Comparison of ENCODE assay signal across 24 mouse cellular contexts in the genomic region with DNA sequence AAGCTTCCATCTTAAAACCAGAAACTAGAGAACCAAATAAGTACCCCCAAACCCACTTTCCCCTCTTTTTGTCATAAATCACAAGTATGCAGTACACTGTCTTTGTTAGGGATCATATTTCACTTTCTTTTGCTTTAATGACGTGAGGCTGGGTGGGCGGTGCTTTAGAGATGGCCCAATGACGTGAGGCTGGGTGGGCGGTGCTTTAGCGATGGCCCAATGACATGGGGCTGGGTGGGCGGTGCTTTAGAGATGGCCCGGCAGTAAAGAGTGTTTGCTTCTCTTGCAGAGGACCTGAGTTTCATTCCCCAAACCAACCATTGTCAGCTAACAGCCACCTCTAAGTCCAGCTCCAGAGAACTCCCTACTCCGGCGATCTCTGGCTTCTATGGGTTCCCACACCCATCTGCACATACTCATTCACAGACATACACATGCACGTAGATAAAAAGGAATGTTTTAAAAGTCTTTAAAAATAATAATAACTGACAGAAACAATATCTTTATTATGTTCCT. TPM values are rescaled to one million over a fixed set of nuclear protein-coding genes. Genes with fewer than 3 reads are reported as not detected.
DNase-seq lines count a peak whose midpoint lies in the region; ATAC-seq and TF ChIP-seq lines count a peak whose summit lies in the region.
"Had no signal": no experiment of that assay in that cellular context is flagged by ENCODE, and none has a peak within 500 bp of the region (broad histone marks: within the 10 kb centered on the region; RNA-seq: fewer than 3 reads in every experiment).

No protein-coding gene starts in this region.

- H3K27me3 ChIP-seq in CH12.LX (replicated peaks): no peaks in the 10 kb centered on the region
- H3K27me3 ChIP-seq in intestine, embryonic 15.5 days (replicated peaks): no peaks in the 10 kb centered on the region
- H3K27me3 ChIP-seq: embryonic facial prominence, embryonic 13.5 days; forebrain, embryonic 12.5 days; heart, embryonic 13.5 days; hindbrain, embryonic 13.5 days; kidney, embryonic 15.5 days had no signal

- in situ Hi-C loops in CH12.LX (cut with MboI; ENCODE audit: low pct_ligation_motif_present, low pct_unique_long_range_greater_than_20kb, low sequenced_read_pairs): no loop called here

- no peaks in the 10 kb centered on the region for H3K36me3 ChIP-seq in CH12.LX (replicated peaks in 1 of 2; ENCODE audit: control insufficient read depth in 1 of 2, insufficient read depth in 1 of 2, low read length in 1 of 2)
- no peaks in the 10 kb centered on the region for H3K36me3 ChIP-seq in intestine, embryonic 15.5 days
- H3K36me3 ChIP-seq: embryonic facial prominence, embryonic 13.5 days; forebrain, embryonic 12.5 days; heart, embryonic 13.5 days; hindbrain, embryonic 13.5 days; kidney, embryonic 15.5 days had no signal

- H3K4me2 ChIP-seq in CH12.LX (ENCODE audit: insufficient read depth, low read depth, poor library complexity, severe bottlenecking): no peak overlapping the region
- H3K4me2 ChIP-seq in intestine, embryonic 15.5 days (replicated peaks): no peak overlapping the region
- H3K4me2 ChIP-seq: embryonic facial prominence, embryonic 13.5 days; forebrain, embryonic 12.5 days; heart, embryonic 13.5 days; hindbrain, embryonic 13.5 days; kidney, embryonic 15.5 days had no signal

- dilution Hi-C loops in CH12.LX (cut with MboI; ENCODE audit: extremely low pct_ligation_motif_present, extremely low pct_unique_long_range_greater_than_20kb, low sequenced_read_pairs): no loop called here

- no peak overlapping the region for H3K27ac ChIP-seq in CH12.LX (ENCODE audit: insufficient read depth, low read depth)
- no peak overlapping the region for H3K27ac ChIP-seq in intestine, embryonic 15.5 days
- H3K27ac ChIP-seq: embryonic facial prominence, embryonic 13.5 days; forebrain, embryonic 12.5 days; heart, embryonic 13.5 days; hindbrain, embryonic 13.5 days; hindbrain, postnatal 0 days; kidney, embryonic 15.5 days had no signal

- DNase-seq in 416B (ENCODE audit: low read depth): peak; percentile 57
- DNase-seq in CH12.LX (ENCODE audit: extremely low read depth): peak; percentile 36
- DNase-seq in NIH3T3 (ENCODE audit: low read depth): peak; percentile 19
- peak; percentile 10 for DNase-seq in induced T-regulatory cell, adult 2 months (ENCODE audit: low read depth)
- no peak for DNase-seq in embryo, embryonic 11 days
- DNase-seq in layer of hippocampus, adult 11-12 months (ENCODE audit: low spot score): no peak
- DNase-seq: adrenal gland, postnatal 25 days; cerebellum, adult 2 months; cerebellum, postnatal 10 days; forebrain, postnatal 0 days; gastrocnemius, postnatal 36 days; heart, adult 11 months; heart, postnatal 4 days; kidney, adult 2 months had no signal

- no peak for TF ChIP-seq EP300 in CH12.LX (IDR thresholded peaks at IDR 0.05; ENCODE audit: low read length)

- TF ChIP-seq CTCF in CH12.LX (conservative IDR thresholded peaks at IDR 0.05 in 1 of 2, IDR thresholded peaks at IDR 0.05 in 1 of 2; ENCODE audit: low read depth in 2 of 2, low read length in 2 of 2): no peak

- no peaks in the 10 kb centered on the region for H3K79me2 ChIP-seq in CH12.LX (replicated peaks; ENCODE audit: control insufficient read depth, extremely low read depth, insufficient read depth, poor library complexity, severe bottlenecking)

- H3K9ac ChIP-seq in CH12.LX (ENCODE audit: insufficient read depth, low read depth): no peak overlapping the region
- no peak overlapping the region for H3K9ac ChIP-seq in intestine, embryonic 15.5 days
- H3K9ac ChIP-seq: embryonic facial prominence, embryonic 13.5 days; forebrain, embryonic 12.5 days; forebrain, postnatal 0 days; heart, embryonic 13.5 days; hindbrain, embryonic 13.5 days; kidney, embryonic 15.5 days had no signal

- 86% methylated on average over 10 of the region's 10 CpGs for WGBS in intestine, embryonic 15.5 days

- no peak for TF ChIP-seq RAD21 in CH12.LX (IDR thresholded peaks at IDR 0.05; ENCODE audit: low read depth, low read length)

- TF ChIP-seq POLR2A in CH12.LX (IDR thresholded peaks at IDR 0.05; ENCODE audit: low read depth, low read length): no peak

- H3K9me3 ChIP-seq in CH12.LX (replicated peaks; ENCODE audit: low read length): no peaks in the 10 kb centered on the region
- H3K9me3 ChIP-seq in intestine, embryonic 15.5 days: no peaks in the 10 kb centered on the region
- H3K9me3 ChIP-seq: embryonic facial prominence, embryonic 13.5 days; forebrain, embryonic 12.5 days; heart, embryonic 13.5 days; hindbrain, embryonic 13.5 days; kidney, embryonic 15.5 days had no signal

- H3K4me1 ChIP-seq in CH12.LX (ENCODE audit: control insufficient read depth in 1 of 2, insufficient read depth in 2 of 2): peaks cover 0 to 17% of the 10 kb centered on the region in 2 experiments; a peak in 2 of 4 replicates
- H3K4me1 ChIP-seq in intestine, embryonic 15.5 days (replicated peaks): no peaks in the 10 kb centered on the region
- H3K4me1 ChIP-seq: embryonic facial prominence, embryonic 13.5 days; heart, embryonic 13.5 days had no signal

- ATAC-seq in intestine, embryonic 15.5 days: no peak
- ATAC-seq: activated CD4-positive, CD25-positive, alpha-beta regulatory T cell, adult 4 months; forebrain, postnatal 0 days; hindbrain, postnatal 0 days; intestine, embryonic 16.5 days had no signal

- H3K4me3 ChIP-seq in CH12.LX (replicated peaks in 1 of 3; ENCODE audit: low read depth in 2 of 3, low read length in 2 of 3, poor library complexity in 1 of 3): no peak overlapping the region
- no peak overlapping the region for H3K4me3 ChIP-seq in intestine, embryonic 15.5 days (replicated peaks)
- H3K4me3 ChIP-seq: embryonic facial prominence, embryonic 13.5 days; forebrain, embryonic 12.5 days; heart, embryonic 13.5 days; hindbrain, embryonic 13.5 days; kidney, embryonic 15.5 days had no signal

TF ChIP-seq in CH12.LX, 34 proteins besides CTCF, POLR2A, EP300 and RAD21:
- TF ChIP-seq USF2 (conservative IDR thresholded peaks at IDR 0.05; ENCODE audit: low read depth, low read length) (no peak), TBP (conservative IDR thresholded peaks at IDR 0.05; ENCODE audit: low read depth, low read length) (0 out of 2 replicates have a peak, but pooled peaks have one; percentile 20), NELFE (IDR thresholded peaks at IDR 0.05; ENCODE audit: low read depth, low read length) (no peak), ETS1 (conservative IDR thresholded peaks at IDR 0.05; ENCODE audit: low read depth, low read length) (no peak), MAFK (IDR thresholded peaks at IDR 0.05; ENCODE audit: insufficient replicate concordance, low read length) (no peak), E2F4 (IDR thresholded peaks at IDR 0.05; ENCODE audit: insufficient replicate concordance, low read depth, low read length) (no peak), GABPA (IDR thresholded peaks at IDR 0.05; ENCODE audit: insufficient replicate concordance, low read depth, low read length) (no peak), USF1 (IDR thresholded peaks at IDR 0.05; ENCODE audit: low read depth, low read length) (no peak)

RNA-seq across cellular contexts. Expression of gene Siah3, which starts 59.2 kb away (rescaled TPM):
- total RNA-seq in CH12.LX (2012; rRNA removed) (not detected in 2 replicates), CH12.LX (2014; rRNA removed) (not detected in 2 replicates)
- polyA plus RNA-seq in CH12.LX (2012; ENCODE audit: insufficient read length, low read depth): not detected in 2 replicates
- polyA plus RNA-seq in intestine, embryonic 15.5 days (2015; fragmentation: Nextera tagmentation; extraction: Ambion mirVana): 0.06 and 0.24 TPM in 2 replicates
- total RNA-seq: gastrocnemius, postnatal 36 days had no signal
- polyA plus RNA-seq: heart, embryonic 13.5 days; heart, postnatal 0 days; kidney, adult 2 months had no signal

Comparison
In these comparisons a context has a peak if more than half of its experiments do, and no peak if none do; other contexts are left out.
1. DNase-seq: peak in 416B (single experiment), CH12.LX (single experiment), NIH3T3 (single experiment) and induced T-regulatory cell, adult 2 months (single experiment); none in embryo, embryonic 11 days (single experiment) and layer of hippocampus, adult 11-12 months (single experiment).